Mouse (Mus musculus) skeletal muscle tissue, postnatal 0 days (tissue): ENCODE measurements around the gene Large2. TPM values are rescaled to one million over a fixed set of nuclear protein-coding genes. Genes with fewer than 3 reads are reported as not detected.

Source experiments
- microRNA-seq, 2 experiments: library from miRNA; unstranded; fragments of <30 nt; microRNA quantifications; one replicate each; pipeline ENCODE4; 2016
- polyA plus RNA-seq: library from polyadenylated mRNA; unstranded; fragments of >200 nt; fragmentation: Nextera tagmentation; extraction: Ambion mirVana; gene quantifications from 2 replicates; pipeline ENCODE4 v1.2.1, GENCODE M21; 2015

Gene Large2
- 0.33 and 0.71 TPM in 2 replicates for polyA plus RNA-seq

DNA sequence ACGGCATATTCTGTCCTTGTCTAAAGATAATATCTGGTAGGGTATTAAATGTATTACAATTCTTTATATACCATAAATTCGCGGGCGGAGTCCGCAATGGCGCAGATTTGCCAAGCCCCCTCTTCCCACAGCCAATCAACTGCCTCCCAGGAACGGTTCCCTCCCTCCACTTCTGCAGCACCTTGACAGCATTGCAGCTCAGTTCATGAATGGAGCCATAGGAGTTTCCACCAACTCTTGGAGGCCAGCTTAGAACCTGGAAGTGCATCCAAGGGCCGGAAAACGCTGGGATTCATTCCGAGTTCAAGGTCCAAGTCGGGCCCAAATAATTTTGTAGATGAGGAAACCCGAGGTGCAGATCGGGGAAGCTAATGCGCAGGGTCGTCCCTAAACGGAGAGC lies at the start of gene Large2, which contains the start of gene Pex16:
Gene Large2, minus strand, starts transcription at position 356 of the 400 bp plus-strand sequence.
Gene Pex16, plus strand, starts transcription at position 163 of the 400 bp plus-strand sequence.

DNA sequence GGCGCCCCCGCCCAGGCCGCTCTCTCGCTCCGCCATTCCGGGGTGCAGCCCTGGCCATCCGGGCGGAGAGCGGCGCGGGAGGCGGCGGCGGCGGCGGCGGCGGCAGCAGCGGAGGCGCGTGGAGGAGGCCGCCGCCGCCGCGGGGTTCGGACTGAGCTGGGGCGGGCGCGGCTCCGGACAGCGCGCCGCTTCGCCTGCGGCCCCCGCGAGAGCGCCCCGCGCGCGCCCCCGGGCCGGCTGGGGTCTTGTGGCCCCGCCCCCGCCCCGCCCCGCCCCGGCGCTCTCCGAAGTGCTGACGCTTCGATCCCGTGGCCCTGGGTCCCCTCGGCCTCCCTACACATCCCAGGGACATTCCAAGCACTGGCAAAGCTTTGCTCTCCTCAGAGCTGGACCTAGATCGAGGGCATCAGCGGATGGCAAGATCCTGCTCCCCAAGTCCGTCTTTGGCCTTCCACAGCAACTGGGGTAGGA lies 26.5 kb upstream of the Large2 start, which contains the start of gene Mapk8ip1:
Gene Mapk8ip1, minus strand, starts transcription at position 173 of the 471 bp plus-strand sequence.

DNA sequence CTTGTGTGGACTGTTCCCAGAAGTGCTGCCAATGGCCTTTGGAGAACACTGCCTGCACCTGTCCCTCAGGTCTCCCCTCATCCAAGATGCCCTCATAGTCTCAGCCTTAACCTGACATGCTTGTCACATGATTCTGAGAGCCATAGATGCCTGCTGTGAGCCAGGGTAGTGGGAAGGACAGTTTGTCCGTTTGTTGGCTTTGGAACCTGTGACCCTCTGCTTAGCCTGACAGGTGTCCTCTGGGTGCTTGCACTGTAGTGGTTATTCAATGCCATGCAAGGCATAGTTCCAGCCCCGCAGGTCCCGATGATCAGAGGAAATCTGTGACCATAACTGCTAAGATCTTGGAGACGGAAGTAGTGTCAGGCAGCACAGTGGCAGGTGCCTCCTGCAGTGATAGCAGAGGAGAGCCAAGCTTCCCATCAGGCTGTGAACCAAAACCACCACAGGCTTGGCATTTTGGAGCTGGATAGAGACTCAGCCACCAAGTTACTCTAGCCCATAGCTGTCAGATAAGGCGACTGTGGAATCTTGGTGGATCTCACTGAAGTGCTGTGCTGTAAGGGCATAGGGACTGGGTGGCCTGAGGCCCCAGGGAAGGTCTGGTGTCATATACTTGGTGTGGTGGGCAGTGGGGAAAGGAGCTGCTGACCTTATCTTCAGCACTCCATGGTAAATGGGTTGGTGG lies 7.4 kb upstream of the Large2 start, which contains the start of gene 1700029I15Rik:
Gene 1700029I15Rik, plus strand, starts transcription at position 638 of the 688 bp plus-strand sequence.

Small RNA genes within 50 kb of the gene (microRNA-seq; reads per million reads assigned to microRNA genes)
- gene Mir7000, result 0.41 to 0.64 reads per million in 2 experiments

Other genes with a start within 250 kb of the Large2 start
- 34.8 and 52.8 TPM in 2 replicates for gene Pex16, start 193 bp downstream of the Large2 start, polyA plus RNA-seq
- gene 1700029I15Rik, start 7.7 kb upstream of the Large2 start, polyA plus RNA-seq, result 1.6 and 2.6 TPM in 2 replicates
- gene Mapk8ip1, start 26.4 kb upstream of the Large2 start, polyA plus RNA-seq, result 17.5 and 18.2 TPM in 2 replicates
- 27.3 and 29.1 TPM in 2 replicates for gene Cry2, start 59.2 kb upstream of the Large2 start, polyA plus RNA-seq
- 5.1 and 5.9 TPM in 2 replicates for gene Slc35c1, start 85.7 kb upstream of the Large2 start, polyA plus RNA-seq
- gene Chst1, start 224.8 kb upstream of the Large2 start, polyA plus RNA-seq, result 4.9 and 9.2 TPM in 2 replicates